Mouse (Mus musculus): ENCODE results near the gene Prn. TPM values are rescaled to one million over a fixed set of nuclear protein-coding genes. Genes with fewer than 3 reads are reported as not detected.
A peak's percentile ranks its signal among the peaks of the same experiment; 100 is the strongest.

Gene Prn
- polyA plus RNA-seq, 1 experiment, result not detected

DNA sequence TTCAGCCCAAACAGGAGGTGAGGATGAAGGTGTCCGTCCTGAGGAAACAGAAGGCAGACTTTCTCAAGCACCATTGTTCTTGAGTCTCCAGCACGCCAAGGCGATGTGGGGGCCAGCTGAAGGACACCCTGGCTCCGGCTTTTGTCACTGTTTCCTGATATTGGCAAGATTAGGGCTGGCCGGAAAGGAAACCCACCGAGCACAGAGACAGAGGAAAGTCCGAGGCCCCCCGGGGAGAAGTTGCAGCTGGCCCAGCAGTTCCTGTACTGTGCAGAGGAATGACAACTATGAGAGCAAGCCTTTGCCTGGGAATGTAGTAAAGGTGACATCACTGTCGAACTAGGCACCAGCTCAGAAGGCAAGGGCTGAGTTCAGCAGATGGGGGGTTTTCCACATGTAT lies 71.1 kb downstream of the Prn start:
- no peak overlapping the region for H3K4me3 ChIP-seq (ENCODE audit: control insufficient read depth, insufficient read depth, low read length)
- TF ChIP-seq POLR2A (IDR thresholded peaks at IDR 0.05; ENCODE audit: control insufficient read depth, extremely low read depth, insufficient read depth, low read length, poor library complexity) (no peak), CTCF (IDR thresholded peaks at IDR 0.05; ENCODE audit: borderline replicate concordance, control insufficient read depth, extremely low read depth, insufficient read depth, low read length, poor library complexity) (no peak)
- WGBS, result 45% methylated on average over 9 of the region's 9 CpGs
- no peak for DNase-seq
- no peak overlapping the region for H3K27ac ChIP-seq (ENCODE audit: control insufficient read depth, insufficient read depth, low read length)
- H3K36me3 ChIP-seq (ENCODE audit: control insufficient read depth, insufficient read depth, low read length), result no peaks in the 10 kb centered on the region
- no peaks in the 10 kb centered on the region for H3K4me1 ChIP-seq (replicated peaks; ENCODE audit: control insufficient read depth, insufficient read depth, low read length)
- no peaks in the 10 kb centered on the region for H3K27me3 ChIP-seq (ENCODE audit: control insufficient read depth, insufficient read depth, low read length)

DNA sequence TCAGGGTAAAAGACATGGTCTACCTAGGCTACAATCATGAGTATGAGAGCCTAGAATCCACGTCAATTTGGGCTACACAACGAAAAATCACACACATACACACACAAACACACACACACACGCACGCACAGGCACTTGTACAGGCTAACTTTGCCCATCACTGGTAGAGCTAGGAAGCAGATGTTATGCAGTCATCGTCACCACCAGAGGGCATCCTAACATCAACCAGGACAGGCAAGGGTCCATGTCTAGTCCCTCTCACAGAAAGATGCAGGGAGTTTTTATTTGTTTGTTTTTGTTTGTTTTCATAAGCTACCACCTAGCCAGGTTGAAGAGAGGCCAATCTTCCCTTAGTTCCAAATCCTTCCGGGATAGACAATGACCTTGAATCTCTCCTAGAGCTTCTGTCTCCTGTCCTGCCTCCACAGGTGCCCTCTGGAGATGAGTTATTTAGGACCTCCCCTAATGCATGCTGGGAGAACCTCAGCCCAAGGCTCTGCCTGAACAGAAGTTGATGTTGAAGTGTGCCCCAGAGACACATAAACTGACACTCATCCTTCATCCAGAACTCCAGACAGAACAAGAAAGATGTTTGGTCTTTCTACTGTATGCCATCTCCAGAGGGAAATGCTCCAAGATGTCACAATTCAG lies 72.9 kb downstream of the Prn start:
- Histone ChIP-seq H3K27me3 (ENCODE audit: control insufficient read depth, insufficient read depth, low read length) (no peaks in the 10 kb centered on the region), H3K4me1 (replicated peaks; ENCODE audit: control insufficient read depth, insufficient read depth, low read length) (no peaks in the 10 kb centered on the region), H3K4me3 (ENCODE audit: control insufficient read depth, insufficient read depth, low read length) (no peak overlapping the region), H3K27ac (ENCODE audit: control insufficient read depth, insufficient read depth, low read length) (no peak overlapping the region), H3K36me3 (ENCODE audit: control insufficient read depth, insufficient read depth, low read length) (no peaks in the 10 kb centered on the region)
- peak; percentile 68 for DNase-seq
- 12% methylated on average over 6 of the region's 6 CpGs for WGBS
- TF ChIP-seq POLR2A (IDR thresholded peaks at IDR 0.05; ENCODE audit: control insufficient read depth, extremely low read depth, insufficient read depth, low read length, poor library complexity) (no peak), CTCF (IDR thresholded peaks at IDR 0.05; ENCODE audit: borderline replicate concordance, control insufficient read depth, extremely low read depth, insufficient read depth, low read length, poor library complexity) (no peak)

DNA sequence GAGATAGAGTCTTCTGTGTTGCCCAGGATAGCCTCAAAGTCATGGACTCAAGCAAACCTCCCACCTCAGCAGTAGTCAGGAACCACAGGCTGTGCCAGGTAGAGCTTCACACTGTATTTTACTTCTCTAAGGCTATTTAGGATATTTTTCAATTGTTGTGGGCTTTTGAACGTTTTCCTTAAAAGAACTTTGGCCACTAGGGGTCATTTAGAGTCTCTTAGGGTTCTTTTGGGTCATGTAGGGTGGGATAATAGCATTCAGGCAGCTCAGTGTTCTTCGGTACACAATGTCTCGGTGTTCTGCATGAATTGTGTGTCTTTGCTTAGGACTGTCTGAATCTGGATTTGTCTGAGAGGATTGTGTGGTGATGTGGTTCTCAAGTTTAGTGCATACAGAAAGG lies 78.2 kb downstream of the Prn start:
- Histone ChIP-seq H3K4me3 (ENCODE audit: control insufficient read depth, insufficient read depth, low read length) (no peak overlapping the region), H3K27me3 (ENCODE audit: control insufficient read depth, insufficient read depth, low read length) (no peaks in the 10 kb centered on the region), H3K27ac (ENCODE audit: control insufficient read depth, insufficient read depth, low read length) (no peak overlapping the region), H3K4me1 (replicated peaks; ENCODE audit: control insufficient read depth, insufficient read depth, low read length) (peaks cover 8% of the 10 kb centered on the region), H3K36me3 (ENCODE audit: control insufficient read depth, insufficient read depth, low read length) (no peaks in the 10 kb centered on the region)
- TF ChIP-seq CTCF (IDR thresholded peaks at IDR 0.05; ENCODE audit: borderline replicate concordance, control insufficient read depth, extremely low read depth, insufficient read depth, low read length, poor library complexity) (no peak), POLR2A (IDR thresholded peaks at IDR 0.05; ENCODE audit: control insufficient read depth, extremely low read depth, insufficient read depth, low read length, poor library complexity) (no peak)
- 62% methylated on average over 3 of the region's 3 CpGs for WGBS
- DNase-seq, result no peak

DNA sequence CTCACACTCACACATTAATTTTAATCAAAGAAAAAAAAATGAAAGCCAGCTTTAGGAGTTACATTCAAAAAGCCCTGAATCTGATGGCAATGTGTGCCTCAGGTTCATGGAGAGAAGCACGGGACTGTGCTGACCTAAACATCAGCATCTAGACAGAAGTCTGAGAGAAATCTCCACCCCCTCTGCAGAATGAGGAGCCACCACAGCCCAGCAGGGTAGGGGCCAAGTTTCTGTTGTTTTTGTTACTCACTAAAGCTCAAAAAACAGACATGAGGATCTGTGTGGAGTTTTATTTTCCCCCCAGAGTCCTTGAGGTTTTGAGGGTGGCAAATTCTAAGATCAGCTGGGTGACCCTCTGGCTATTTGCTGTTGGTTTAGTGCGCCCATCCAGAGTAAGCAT lies 78.8 kb downstream of the Prn start:
- no peak for DNase-seq
- peaks cover 14% of the 10 kb centered on the region for H3K4me1 ChIP-seq (replicated peaks; ENCODE audit: control insufficient read depth, insufficient read depth, low read length)
- no peak overlapping the region for H3K4me3 ChIP-seq (ENCODE audit: control insufficient read depth, insufficient read depth, low read length)
- TF ChIP-seq POLR2A (IDR thresholded peaks at IDR 0.05; ENCODE audit: control insufficient read depth, extremely low read depth, insufficient read depth, low read length, poor library complexity) (no peak), CTCF (IDR thresholded peaks at IDR 0.05; ENCODE audit: borderline replicate concordance, control insufficient read depth, extremely low read depth, insufficient read depth, low read length, poor library complexity) (no peak)
- WGBS, result 69% methylated on average over 2 of the region's 2 CpGs
- H3K36me3 ChIP-seq (ENCODE audit: control insufficient read depth, insufficient read depth, low read length), result no peaks in the 10 kb centered on the region
- no peak overlapping the region for H3K27ac ChIP-seq (ENCODE audit: control insufficient read depth, insufficient read depth, low read length)
- H3K27me3 ChIP-seq (ENCODE audit: control insufficient read depth, insufficient read depth, low read length), result no peaks in the 10 kb centered on the region

DNA sequence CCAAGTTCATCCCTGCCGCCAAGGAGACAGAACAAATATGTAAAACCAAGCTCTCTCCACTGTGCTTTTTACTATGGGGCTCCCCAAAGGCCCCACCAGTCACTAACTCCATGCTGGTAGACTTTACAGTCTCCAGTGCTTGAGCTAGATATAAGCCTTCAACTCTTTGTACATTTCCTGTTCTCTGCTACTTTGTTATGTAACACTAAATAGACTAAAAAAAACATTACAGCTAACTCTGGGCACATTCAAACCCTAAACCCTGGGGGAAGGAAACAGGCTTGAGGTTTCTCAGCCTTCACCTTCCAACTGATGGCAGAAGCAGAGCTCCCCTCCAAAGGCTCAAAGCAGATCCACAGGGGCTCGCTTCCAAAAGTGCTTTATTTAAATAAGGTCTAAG lies 82.7 kb downstream of the Prn start:
- no peak for TF ChIP-seq POLR2A (IDR thresholded peaks at IDR 0.05; ENCODE audit: control insufficient read depth, extremely low read depth, insufficient read depth, low read length, poor library complexity)
- TF ChIP-seq CTCF (IDR thresholded peaks at IDR 0.05; ENCODE audit: borderline replicate concordance, control insufficient read depth, extremely low read depth, insufficient read depth, low read length, poor library complexity), result no peak
- peaks cover 16% of the 10 kb centered on the region for H3K4me1 ChIP-seq (replicated peaks; ENCODE audit: control insufficient read depth, insufficient read depth, low read length)
- 23% methylated on average over 2 of the region's 2 CpGs for WGBS
- peak overlapping the region; percentile 80 for H3K27ac ChIP-seq (ENCODE audit: control insufficient read depth, insufficient read depth, low read length)
- DNase-seq, result no peak
- H3K27me3 ChIP-seq (ENCODE audit: control insufficient read depth, insufficient read depth, low read length), result no peaks in the 10 kb centered on the region
- H3K36me3 ChIP-seq (ENCODE audit: control insufficient read depth, insufficient read depth, low read length), result peaks cover 35% of the 10 kb centered on the region
- no peak overlapping the region for H3K4me3 ChIP-seq (ENCODE audit: control insufficient read depth, insufficient read depth, low read length)

DNA sequence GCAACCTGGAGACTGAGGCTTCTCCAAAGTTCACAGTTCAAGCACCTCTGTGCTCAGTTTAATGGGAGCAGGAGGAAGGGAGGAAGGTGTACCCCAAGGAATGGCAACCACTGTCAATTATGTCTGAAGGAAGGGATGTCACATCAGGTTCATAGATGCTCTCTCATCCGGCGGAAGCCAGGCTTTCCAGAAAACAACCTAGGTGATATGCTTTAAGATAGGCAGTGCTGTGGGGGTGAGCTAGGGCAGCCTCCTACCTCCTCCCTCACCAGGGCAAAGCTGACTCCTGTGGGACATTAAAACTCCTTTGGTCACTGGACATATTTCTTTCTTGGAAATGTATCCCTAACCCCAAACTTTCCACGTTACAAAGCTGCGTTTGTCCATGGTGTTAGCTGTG lies 83.4 kb downstream of the Prn start:
- Histone ChIP-seq H3K27me3 (ENCODE audit: control insufficient read depth, insufficient read depth, low read length) (no peaks in the 10 kb centered on the region), H3K4me3 (ENCODE audit: control insufficient read depth, insufficient read depth, low read length) (no peak overlapping the region), H3K4me1 (replicated peaks; ENCODE audit: control insufficient read depth, insufficient read depth, low read length) (peaks cover 16% of the 10 kb centered on the region), H3K27ac (ENCODE audit: control insufficient read depth, insufficient read depth, low read length) (0 out of 2 replicates have a peak overlapping the region, but pooled peaks have one; percentile 2), H3K36me3 (ENCODE audit: control insufficient read depth, insufficient read depth, low read length) (peaks cover 42% of the 10 kb centered on the region)
- WGBS, result 88% methylated on average over 4 of the region's 4 CpGs
- no peak for DNase-seq
- TF ChIP-seq POLR2A (IDR thresholded peaks at IDR 0.05; ENCODE audit: control insufficient read depth, extremely low read depth, insufficient read depth, low read length, poor library complexity), result no peak
- no peak for TF ChIP-seq CTCF (IDR thresholded peaks at IDR 0.05; ENCODE audit: borderline replicate concordance, control insufficient read depth, extremely low read depth, insufficient read depth, low read length, poor library complexity)

All from thymus, adult 2 months (tissue).